Mouse (Mus musculus): Measurements from ENCODE around the gene Gk. TPM values are rescaled to one million over a fixed set of nuclear protein-coding genes. Genes with fewer than 3 reads are reported as not detected.

Gene Gk
- total RNA-seq (2015; ENCODE audit: low replicate concordance) (4.0 and 5.4 TPM in 2 replicates), total RNA-seq (2017; ENCODE audit: low replicate concordance) (3.9 and 4.0 TPM in 2 replicates)

DNA sequence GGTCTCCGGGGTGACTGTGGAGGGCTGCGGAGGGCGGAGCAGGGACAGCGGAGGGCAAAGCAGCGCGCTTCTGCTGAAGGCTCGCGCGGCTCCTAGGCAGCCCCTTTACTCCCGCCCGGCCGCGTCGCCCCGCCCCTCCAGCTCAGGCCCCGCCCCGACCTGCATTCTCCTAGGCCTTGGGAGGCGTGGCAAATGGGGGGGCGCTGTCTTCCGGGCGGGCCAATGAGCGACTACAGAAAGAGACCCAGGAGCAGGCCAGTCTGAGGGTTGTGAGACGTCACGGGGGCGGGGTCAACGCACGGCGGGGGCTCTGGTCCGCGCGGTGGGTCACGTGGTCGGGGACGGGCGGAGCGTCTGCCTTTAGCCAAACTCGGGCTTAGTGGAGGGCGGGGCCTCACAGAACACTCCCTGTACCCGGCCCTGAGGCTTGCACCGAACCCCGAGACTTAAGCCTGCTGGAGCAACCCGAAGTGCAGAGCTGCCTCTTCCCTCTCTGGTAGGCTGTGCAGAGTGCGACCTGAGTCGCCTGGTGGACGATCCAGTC is at the start of gene Gk:
TSS of gene Gk (minus strand) at position 276 of the 544 bp plus-strand sequence.
- peak; percentile 95 for ATAC-seq (replicated peaks; ENCODE audit: low FRiP score, poor library complexity, severe bottlenecking)

DNA sequence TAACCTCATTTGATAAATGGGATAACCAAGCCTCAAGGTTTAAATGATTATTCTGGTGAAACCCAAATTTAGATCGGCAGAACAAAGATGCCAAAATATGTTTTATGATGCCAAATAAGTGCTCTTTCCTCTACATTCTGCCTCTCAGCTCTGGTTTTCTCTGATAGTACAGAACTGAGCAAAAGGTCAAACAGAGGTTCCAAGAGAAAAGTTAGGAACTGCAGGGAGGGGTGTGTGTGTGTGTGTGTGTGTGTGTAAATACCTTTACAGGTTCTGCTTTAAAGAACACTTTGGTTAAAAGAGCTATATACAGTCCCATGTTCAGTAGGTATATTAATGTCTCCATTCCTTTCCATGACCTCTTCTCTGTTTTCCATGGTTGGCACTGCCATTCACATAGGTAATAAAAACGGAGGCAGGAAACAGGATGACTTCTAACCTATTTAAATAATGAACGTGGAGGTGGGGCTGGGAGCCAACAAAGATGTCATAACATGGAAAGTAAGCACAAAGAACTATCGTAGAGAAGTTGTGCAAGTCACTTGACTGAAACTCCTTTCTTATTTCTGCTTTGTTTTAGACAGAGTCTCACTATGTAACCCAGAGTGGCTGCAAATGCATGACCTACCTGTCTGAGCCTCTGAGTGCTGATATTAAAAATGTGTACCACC is 28.2 kb upstream of the Gk start:
- no peak for ATAC-seq (replicated peaks; ENCODE audit: low FRiP score, poor library complexity, severe bottlenecking)

DNA sequence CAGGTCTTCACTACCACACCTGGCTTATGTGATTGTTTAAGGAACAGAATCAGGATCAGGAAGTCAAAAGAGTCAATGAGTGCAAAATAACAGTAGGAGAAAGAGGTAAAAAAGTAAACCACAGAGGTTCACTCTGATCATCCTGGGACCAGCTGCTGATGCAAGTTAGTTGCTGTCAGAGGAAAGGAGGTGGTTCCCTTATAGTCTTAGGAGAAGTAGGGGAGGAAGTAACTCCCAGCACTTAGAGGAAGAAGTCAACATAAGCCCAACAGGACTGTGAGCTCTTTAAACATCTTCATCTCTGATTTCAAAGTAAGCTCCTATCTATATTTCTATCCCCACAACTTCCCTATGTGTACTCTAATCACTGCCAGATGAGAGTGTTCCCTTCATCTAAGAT is 26.4 kb upstream of the Gk start:
- ATAC-seq (replicated peaks; ENCODE audit: low FRiP score, poor library complexity, severe bottlenecking) = no peak

DNA sequence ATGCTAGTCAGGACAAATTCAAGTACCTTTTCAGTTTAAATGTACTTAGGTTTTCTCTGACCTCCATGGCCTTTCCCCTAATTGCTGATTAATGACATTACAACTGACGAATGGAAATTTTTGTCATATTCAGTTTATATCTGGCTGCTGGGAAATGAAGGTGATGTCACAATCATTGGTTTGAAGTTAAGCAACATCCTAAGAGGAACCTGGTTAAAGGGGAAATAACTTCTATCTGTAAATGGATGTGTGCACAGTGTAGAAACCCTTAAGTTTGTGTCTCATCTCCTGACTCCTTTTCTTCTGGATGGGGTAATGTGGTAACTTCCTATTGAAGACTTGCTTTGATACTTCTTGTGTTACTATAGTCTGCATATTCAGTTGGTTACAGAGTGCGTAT is 20.8 kb upstream of the Gk start:
- no peak for ATAC-seq (replicated peaks; ENCODE audit: low FRiP score, poor library complexity, severe bottlenecking)

DNA sequence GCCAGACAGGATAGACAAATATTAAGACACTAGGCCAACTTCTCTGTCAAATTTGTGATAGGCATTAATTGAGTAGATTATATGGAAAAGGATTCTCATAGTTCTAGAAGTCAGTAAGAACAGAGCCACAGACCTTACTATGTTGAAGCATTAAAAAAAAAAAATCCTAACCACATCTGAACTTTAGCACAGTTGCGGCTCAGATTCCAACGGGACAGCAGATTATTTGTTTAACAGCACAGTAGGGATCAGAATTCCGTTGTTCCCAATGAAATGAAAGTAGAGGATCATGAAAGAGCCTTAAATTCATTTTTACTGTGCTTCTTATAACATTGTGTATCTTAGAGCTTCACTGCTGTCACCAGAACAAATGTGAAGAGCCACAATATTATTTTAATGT is 1.7 kb upstream of the Gk start:
- ATAC-seq (replicated peaks; ENCODE audit: low FRiP score, poor library complexity, severe bottlenecking) = no peak

DNA sequence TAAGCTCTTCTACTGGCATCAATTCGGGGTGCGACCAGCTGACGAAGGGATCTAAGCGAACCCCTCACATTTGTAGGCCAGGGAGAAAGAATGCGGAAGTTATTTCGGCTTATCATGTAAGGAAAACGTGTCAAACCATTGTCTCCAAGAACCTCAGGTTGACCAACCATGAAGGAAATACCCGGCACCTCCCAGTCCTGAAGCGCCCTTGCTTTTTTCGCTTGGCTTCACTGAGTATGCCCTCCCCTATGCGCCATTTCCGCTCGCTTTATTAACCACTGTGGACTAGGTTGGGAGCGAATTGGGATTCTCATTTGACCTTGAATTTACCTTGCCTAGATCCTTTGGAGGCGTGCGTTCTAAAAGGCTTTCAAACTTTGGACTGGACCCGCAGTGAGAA is 522 bp upstream of the Gk start:
- peak; percentile 59 for ATAC-seq (replicated peaks; ENCODE audit: low FRiP score, poor library complexity, severe bottlenecking)

DNA sequence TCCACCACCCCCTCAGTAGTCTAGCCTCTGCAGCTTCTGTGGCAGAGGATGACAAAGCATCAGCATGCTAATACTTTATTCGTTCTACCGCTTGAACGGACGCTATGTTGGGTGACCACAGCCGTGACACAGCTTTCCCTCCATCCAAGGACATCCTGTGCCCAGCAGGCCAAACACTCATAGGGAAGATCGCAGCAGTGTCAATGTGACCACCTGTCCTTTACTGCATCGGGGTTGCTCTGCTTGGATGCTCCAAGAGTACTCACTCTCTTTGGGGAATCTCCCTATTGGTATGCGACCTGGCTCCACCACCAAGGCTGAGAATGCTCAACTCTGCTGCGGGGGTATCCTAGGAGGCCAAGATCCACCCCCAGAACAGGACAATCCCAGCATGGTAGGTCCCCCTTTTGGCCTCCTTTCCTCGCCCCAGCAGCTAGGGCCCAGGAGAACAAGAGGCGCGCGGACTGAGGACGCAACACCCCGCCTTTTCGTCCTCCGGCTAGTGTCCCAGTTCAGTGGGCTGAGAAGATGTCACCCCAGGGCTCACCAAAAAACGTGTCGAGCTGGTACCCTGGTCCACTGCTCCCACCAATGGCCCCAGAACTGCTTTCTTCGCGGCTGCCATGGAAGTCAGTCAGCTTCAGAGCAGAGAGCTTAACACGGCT is 608 bp downstream of the Gk start:
- peak; percentile 50 for ATAC-seq (replicated peaks; ENCODE audit: low FRiP score, poor library complexity, severe bottlenecking)

DNA sequence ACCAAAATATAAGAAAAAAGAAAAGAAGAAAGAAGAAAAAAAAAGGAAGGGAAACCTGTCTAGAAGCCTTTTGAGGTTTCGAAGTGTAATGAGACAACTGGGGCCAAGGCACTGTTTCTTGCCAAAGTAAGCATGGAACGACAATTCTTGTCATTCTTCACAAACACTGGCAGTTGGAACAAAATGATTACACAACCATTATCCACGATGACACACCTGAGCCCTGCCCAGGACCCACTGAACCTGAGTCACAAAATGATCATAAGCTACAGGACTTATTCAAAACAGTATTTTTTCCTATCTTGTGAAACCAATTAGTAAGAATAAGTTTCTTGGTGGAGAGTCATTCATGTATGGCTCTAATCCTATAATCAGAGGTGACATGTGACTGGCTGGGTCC is 5.3 kb downstream of the Gk start:
- no peak for ATAC-seq (replicated peaks; ENCODE audit: low FRiP score, poor library complexity, severe bottlenecking)

DNA sequence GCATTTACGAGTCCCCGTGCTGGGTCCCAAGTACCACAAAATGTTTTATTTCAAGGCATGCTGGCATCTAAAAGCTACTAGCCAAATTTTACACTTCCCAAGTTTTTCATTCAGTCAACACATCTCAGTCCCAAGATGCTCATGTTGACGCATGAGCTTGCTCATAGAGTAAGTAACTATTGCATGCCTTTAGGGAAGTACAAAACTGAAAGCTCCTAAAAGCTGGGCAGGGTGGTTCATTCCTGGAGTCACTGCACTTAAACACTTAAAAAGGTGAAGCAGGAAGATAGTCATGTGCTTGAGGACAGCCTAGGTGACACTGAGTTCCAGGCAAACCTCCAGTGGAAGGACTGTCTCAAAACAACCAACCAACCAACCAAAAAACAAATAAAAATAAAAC is 5.9 kb downstream of the Gk start:
- ATAC-seq (replicated peaks; ENCODE audit: low FRiP score, poor library complexity, severe bottlenecking) = no peak

DNA sequence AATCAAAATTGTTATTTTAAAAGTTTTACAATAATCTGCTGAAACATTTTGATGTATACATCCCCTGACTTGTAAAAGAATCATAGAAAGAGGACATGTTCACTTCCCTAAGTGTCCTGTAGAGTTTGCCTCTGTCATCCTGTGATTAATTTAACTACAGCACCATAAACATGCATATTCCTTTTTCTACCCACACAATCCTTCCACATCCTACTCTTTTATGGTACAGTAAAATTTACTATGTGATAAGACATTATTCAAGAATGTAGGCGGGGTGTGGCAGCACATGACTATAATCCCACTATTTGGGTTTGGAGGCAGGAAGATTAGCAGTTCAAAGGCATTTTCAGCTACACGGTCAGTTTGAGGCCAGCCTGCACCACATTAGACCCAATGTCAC is 8.0 kb downstream of the Gk start:
- no peak for ATAC-seq (replicated peaks; ENCODE audit: low FRiP score, poor library complexity, severe bottlenecking)

DNA sequence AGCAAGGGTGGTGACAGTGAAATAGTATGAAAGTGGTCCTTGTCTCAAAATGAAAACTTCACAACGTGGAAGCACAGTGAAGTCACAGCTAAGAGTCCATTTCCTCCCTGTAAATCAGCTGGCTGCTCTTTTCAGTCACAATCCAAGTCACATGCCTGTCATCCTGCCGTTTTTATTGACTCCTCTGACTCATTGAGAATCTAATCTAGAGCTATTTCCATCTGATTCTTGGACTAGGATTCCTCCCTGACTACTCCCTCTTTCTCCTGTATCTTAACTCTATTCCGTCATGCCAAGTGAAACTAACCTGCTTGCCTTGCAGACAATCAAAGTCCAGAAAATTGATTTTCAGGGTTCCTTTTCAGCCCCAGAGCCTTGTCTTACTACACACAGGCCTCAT is 20.6 kb downstream of the Gk start:
- no peak for ATAC-seq (replicated peaks; ENCODE audit: low FRiP score, poor library complexity, severe bottlenecking)

DNA sequence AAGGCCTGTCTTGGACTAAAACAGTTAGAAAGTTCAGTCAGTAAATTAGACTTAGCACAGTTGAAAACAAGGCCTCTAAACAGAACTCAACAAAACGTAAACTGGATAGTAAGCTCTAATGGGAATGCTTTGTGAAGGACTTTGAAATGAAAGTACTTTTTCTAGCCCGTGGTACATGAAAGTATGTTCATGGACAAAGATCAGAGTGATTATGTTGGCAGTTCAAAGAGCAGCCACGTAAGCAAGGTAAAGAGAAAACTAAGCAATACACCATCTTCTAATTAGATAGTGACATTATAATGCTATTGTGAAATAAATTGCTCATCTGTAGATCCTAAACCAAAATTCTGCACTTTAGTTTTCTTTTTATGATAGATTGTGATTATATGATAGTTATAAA is 32.8 kb downstream of the Gk start:
- ATAC-seq (replicated peaks; ENCODE audit: low FRiP score, poor library complexity, severe bottlenecking) = no peak

DNA sequence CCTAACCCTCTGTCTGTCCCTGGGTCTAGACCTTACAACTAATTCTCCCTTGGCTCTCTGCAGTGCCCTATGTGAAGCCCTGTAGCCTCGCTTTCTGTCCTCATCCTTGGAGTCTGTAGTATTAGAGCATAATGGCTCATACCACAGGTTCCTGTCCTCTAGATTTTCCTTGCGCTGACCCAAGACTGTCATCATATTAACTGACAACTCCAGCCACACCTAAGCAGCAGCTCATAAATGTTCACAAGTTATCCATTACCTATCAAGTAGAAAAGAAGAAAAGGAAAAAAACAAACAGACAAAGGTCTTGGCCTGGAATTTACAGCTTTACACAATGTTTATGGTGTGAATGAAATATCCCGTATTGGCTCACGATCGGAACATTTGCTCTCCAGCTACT is 43.4 kb downstream of the Gk start:
- no peak for ATAC-seq (replicated peaks; ENCODE audit: low FRiP score, poor library complexity, severe bottlenecking)

DNA sequence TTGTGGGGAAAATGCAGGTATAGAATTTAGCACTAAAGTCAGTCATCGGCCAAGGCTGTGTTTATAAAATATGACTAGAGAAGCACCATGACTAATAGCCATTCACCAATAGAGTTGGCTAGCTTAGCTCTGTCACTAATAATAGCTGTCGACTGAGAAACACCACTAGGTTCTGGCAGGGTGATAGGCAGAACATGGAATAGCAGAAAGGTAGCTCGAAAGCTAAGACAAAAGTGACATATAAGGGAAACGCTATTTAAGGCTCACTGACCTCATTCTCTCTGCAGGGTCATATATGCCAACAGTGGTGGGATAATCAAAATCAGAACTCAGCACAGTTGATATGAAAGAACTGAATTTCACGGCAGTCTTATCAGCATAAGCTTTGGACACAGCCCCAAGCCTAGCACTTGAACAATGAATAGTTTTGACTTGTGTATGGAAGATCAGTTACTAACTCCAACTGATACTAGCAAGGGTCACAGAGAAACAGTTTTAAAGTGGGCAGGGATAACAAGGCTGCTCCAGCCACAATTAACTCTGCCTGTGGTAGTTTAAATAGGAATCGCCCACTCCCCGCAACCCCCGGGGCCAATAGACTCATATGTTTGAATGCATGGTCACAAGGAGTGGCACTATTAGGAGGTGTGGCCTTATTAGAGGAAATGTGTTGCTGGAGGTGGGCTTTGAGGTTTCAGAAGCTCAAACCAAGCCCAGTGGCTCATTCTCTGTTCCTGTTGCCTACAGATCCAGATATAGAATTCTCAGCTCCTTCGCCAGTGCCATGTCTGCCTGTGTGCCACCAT is 45.3 kb downstream of the Gk start:
- no peak for ATAC-seq (replicated peaks; ENCODE audit: low FRiP score, poor library complexity, severe bottlenecking)

DNA sequence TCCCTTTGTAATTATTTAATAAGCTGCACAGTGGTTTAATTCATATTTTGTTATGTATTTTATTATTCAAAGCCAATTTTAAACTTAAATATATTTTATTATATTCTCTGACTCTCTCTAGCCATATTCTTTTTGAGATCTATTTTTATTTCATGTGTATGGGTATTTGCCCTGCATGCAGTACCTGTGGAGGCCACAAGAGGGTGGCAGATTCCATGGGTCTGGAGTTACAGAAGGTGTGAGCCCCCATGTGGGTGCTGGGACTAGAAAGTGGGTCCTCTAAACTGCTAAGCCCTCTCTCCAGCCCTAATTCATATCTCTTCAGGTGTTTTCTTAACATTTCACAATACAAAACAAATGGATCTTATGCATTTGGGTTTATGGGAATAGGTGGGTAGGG is 55.4 kb downstream of the Gk start:
- ATAC-seq (replicated peaks; ENCODE audit: low FRiP score, poor library complexity, severe bottlenecking) = no peak

DNA sequence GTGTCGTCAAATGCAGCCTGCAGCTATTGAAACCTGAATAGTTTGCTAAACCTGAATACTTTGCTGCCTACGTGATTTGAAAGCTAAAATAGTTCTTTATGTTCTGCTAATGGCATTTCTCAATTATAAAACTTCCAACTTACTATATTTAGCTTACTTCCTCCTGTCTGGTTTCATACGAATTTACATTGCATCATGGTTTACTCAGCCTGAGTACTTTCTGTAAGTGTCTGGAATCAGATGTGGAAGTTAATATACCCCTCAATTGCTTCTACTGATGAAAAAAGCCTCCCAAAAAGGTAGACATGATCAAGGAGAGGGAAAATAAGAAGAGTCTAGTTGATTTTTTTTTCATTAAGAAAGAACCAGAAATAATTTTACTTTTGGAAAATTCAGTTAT is 66.2 kb downstream of the Gk start:
- no peak for ATAC-seq (replicated peaks; ENCODE audit: low FRiP score, poor library complexity, severe bottlenecking)

DNA sequence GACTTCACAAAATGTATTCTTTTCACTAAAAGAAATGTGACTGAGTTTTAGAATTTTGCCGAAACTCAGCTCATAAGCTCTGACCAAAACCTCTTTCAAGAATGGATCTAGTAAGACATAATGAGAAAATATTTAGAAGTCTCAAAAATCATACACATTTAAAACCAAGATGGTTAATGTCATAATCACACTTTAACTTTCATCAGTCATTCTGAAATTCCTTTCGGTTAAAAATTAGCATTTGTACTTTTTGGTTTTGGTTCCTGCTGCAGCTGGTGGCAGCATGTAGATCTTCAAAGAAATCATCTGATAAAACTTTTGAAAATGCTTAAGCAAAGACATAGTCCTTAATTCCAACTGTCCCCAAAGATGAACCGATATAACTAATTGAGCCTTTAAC is 70.9 kb downstream of the Gk start:
- ATAC-seq (replicated peaks; ENCODE audit: low FRiP score, poor library complexity, severe bottlenecking) = no peak

DNA sequence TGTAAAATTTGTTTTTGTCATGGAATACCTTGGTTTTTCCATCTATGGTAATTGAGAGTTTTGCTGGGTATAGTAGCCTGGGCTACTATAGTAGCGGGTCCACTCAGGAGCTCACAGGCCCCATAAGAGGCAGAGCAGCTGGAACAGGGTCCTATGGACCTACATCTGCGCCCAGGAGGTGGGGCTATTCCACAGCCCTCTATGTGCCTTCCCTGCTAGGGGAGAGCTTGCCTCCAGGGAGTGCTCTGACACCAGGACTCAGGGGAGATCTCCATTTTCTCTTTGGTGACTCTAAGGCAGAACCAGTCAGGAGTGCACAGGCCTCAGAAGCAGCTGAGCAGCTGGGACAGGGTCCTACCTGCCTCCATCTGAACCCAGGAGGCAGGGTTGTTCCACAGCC is 92.9 kb downstream of the Gk start:
- no peak for ATAC-seq (replicated peaks; ENCODE audit: low FRiP score, poor library complexity, severe bottlenecking)

DNA sequence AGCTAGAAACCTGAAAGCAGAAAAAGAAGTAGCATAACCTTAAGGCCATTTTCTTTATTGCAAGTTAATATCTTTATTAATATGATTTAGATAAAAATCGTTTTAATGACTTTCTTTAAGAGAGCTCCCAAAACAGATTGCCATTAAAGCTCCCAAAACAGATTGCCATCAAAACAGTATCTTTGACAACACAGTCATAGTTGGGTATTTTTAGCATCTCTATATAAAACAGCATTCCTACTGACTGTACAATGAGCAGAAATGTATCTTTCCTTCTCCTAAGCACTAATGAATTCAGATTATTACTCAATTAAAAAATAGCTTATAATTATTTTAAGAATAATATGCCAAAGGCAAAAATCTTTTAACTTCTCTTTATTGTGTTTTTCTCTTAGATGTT is 94.5 kb downstream of the Gk start:
- ATAC-seq (replicated peaks; ENCODE audit: low FRiP score, poor library complexity, severe bottlenecking) = no peak

DNA sequence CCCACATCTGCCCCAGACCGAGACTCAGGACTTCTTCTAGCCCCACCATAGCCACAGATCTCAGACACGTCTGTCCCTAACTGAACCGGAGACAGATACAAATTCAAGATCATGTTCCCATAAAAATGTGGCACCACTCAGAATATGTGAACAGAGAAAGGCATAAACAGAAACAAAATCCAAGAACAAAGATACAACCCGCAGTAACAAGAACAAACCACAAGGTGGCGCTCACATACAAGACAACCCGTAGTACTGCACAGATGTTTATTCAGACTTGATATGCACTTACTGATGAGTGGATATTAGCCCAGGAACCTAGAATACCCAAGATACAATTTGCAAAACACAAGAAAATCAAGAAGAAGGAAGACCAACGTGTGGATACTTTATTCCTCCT is 99.8 kb downstream of the Gk start:
- ATAC-seq (replicated peaks; ENCODE audit: low FRiP score, poor library complexity, severe bottlenecking) = no peak
